Mouse (Mus musculus) c-Kit-positive CD71-positive TER-119-negative erythroid progenitor cells, embryonic 14.5 days (primary cell): ENCODE results near the gene Gon7.

ENCODE experiments used
- DNase-seq: peaks from one replicate; pipeline ENCODE4 v3.0.0-alpha.2; 2013; ENCODE audit warnings: low read depth

Gon7 gene

GRCm38 (mm10) chr12:102742056-102742455, 15.5 kb downstream of the Gon7 start:
- DNase-seq = no peak

GRCm38 (mm10) chr12:102740285-102740684, 17.3 kb downstream of the Gon7 start:
- DNase-seq = no peak

DNA sequence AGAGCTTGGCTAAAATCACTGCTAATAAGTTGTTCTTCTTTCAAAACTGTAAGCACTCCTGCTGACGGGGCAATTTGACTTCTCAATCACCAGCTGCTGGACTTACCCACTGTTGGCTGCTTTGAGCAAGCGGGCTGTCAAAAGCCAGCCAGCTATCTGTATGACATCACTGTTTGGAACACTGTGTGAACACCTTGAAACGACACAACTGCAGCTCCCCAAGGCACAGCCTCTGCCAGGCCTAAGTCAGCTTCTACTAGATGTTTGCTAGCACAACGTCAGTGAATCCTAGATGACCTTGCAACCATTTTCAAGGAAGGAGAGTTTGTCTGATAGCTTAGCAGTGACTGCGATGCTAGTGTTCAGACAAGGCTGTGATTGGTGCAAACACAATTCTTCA, 18.5 kb downstream of the Gon7 start:
- no peak for DNase-seq

- DNase-seq = peak; percentile 62
Observed at GRCm38 (mm10) chr12:102733381-102733780, 24.2 kb downstream of the Gon7 start.

DNA sequence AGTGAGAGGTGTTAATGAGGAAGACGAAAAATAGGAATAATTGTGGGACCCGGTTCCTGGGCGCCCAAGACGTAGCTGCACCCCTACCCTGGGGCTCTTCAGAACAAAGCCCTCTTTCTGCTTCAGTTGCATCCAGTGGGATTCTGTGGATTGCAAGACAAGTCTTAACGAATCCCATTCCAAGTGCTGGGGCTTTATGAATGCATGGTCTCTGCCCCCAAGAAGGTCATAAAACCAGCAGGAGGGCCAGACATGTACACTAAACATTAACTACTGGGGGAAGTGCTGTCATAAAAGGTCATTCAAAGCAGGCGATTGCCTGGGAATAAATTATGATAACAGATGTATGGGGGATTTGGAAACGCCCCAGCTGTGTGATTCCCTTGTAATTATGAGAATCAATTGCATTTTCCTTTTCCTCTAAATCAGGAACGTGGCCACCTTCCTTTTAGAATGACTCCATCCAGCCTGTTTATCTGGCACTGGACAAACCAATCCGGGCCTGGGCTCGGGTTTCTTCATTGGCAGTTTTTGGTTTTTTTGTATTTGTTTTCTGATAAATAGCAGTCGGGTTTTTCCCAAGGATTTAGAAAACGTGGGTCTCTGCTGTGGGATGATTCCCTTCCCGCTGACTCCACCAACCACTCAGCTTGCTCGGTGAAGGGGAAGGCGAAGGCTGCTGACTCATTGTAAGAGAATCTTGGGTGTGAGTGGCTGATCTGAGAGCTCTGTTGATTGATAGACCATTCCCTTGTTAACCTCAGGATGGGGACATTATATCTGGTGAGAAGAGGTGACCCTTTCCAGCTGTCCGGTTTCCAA, 26.6 kb downstream of the Gon7 start:
- DNase-seq = no peak

- peak; percentile 78 for DNase-seq
Observed at GRCm38 (mm10) chr12:102729855-102730797, 27.5 kb downstream of the Gon7 start.

DNA sequence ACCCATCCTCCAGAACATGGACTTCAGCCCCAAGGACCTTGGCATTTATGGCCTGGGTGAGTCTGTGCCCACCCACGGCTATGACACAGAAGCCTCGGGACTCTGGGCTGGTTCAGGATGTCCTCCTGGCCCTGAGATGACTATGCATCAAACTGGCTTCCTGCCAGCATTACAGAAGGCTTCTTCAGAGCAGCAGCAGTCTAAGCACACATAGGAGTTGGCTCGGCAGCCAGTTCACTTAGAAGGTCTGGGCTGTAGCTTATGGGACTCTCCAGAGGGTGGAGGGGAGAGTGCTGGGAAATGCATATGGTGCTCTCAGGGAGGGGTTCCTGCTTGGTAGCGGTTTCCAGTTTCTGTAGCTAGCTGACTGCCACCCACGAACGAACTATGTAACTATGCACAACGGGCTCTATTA, 31.8 kb downstream of the Gon7 start:
- DNase-seq = no peak

- DNase-seq = no peak
Observed at GRCm38 (mm10) chr12:102725146-102725545, 32.5 kb downstream of the Gon7 start.

- no peak for DNase-seq
Observed at GRCm38 (mm10) chr12:102723861-102724260, 33.7 kb downstream of the Gon7 start.

DNA sequence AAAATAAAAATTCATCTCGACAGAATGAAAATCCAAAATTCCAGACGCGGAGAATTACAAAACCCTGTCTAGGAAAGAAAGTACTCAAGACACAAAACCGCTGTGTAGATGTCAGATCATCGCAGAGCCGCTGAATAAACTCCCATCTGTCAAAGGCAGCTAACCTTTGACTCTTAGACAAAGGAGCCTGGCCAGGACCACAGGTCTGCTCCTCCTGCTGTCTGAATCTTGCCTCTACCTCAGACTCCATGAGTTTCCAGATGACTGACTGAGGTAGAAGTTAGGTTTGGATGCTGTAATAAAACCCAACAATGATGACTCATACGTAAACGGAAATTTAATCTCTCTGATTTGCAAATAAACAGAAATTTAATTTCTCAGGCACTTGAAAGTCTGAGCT, 34.6 kb downstream of the Gon7 start:
- DNase-seq = no peak

GRCm38 (mm10) chr12:102722451-102722850, 35.2 kb downstream of the Gon7 start:
- DNase-seq = no peak

- DNase-seq = no peak
Observed at GRCm38 (mm10) chr12:102719552-102720315, 37.9 kb downstream of the Gon7 start.

GRCm38 (mm10) chr12:102714654-102715395, 42.8 kb downstream of the Gon7 start:
- DNase-seq = no peak

GRCm38 (mm10) chr12:102714116-102714515, 43.5 kb downstream of the Gon7 start:
- no peak for DNase-seq

- DNase-seq = no peak
Observed at GRCm38 (mm10) chr12:102713153-102713865, 44.3 kb downstream of the Gon7 start.

DNA sequence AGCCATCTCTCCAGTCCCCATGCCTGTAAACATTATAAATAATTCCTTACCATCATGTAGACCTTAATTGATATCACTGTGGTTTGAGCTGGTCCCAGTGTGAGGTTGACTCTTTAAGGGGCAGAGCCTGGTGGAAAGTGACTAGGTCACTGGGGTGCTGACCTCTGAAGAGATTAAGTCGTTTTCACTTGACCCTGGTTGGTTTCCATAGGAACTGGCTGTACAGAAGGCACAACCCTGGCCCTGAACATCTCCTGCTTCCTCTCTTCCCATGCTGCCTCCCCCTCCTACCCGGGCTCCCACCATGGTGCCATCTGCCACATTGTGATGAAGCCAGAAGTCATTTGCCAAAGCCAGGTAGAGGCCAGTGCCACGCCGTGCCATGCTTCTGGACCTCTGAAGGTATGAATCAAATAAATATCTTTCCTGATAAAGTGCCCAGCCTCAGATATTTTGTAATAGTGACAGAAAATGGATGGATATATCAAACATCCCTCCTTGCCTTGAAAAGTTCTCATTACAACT, 46.7 kb downstream of the Gon7 start:
- DNase-seq = no peak

DNA sequence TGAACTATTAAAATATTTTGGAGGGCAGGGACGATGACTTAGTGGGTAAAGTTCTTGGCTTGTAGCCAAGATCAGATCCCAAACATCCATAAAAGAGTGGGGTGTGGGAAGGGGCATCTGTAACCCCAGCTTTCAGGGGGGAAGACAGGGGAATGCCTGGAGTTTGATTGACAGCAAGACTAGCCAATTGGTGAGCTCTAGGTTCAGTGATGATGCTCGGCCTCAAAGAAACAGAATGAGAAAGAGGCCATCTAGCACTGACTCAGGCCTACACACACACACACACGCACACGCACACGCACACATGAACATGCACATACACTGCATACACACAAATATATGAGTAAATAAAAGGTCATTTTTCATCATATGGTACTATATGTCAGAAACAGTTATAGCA, 47.7 kb downstream of the Gon7 start:
- DNase-seq = no peak

- DNase-seq = no peak
Observed at GRCm38 (mm10) chr12:102708220-102708619, 49.4 kb downstream of the Gon7 start.

DNA sequence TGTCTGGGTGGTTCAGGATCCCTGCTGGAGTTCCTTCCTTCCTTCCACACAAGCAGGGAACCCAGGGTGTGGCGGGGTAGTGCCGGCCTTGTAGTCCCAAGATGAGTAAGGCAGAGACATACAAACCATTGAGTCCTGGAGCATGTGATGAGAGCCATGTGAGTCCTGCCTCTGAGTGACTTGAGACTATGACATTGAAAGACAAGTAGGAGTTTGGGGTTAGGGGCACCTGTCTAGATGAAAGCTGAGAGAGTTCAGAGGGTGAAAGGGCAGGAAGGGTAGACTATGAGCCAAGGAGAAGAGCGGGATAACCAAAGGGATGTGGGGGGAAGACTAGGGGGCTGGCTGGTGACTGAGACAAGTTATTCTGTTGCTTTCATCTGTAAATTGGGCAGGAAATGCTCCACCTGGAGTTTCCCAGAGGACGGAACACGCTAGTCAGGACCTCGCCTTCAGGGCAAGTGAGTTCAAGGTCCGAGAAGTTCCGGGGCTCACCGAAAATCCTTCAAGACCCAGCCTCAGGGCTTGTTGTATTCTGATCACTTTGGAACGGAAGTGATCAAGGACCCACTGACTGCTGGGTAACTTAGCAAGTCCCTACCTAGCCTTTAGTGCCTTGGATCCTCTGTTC, 50.7 kb downstream of the Gon7 start:
- DNase-seq = no peak
